Mouse (Mus musculus) gastrocnemius, adult 18-20 months (tissue): ENCODE measurements around the gene Runx2. TPM values are rescaled to one million over a fixed set of nuclear protein-coding genes. Genes with fewer than 3 reads are reported as not detected.

Experiments
- DNase-seq: peaks from one replicate; pipeline ENCODE4 v3.0.0; 2021; ENCODE audit warnings: low spot score
- total RNA-seq, 2 experiments: library from RNA; stranded (reverse); gene quantifications; 2 replicates each; pipeline ENCODE4 v1.2.3; 2021

The Runx2 gene
- total RNA-seq, 2 experiments from 2014 or later, result 0.37 to 0.76 TPM

DNA sequence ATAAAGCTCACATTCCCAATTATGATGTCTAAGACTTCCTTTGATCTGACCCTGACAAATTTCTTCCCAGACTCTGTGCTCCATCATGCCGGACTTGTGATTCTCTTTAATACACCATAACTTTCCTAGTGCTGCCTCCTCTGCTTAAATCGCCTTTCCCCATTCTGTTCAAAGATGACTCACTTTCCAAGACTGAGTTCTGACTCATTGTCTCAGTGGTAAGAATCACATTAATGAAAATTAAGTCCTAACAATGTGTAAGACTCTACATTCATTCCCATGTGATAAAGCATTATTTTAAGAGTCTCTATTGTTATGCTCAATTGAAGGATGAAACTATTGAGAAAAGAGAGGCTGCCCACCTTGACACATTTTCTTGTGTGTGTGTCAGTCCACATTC lies 43.7 kb downstream of the Runx2 start:
- DNase-seq, result no peak

DNA sequence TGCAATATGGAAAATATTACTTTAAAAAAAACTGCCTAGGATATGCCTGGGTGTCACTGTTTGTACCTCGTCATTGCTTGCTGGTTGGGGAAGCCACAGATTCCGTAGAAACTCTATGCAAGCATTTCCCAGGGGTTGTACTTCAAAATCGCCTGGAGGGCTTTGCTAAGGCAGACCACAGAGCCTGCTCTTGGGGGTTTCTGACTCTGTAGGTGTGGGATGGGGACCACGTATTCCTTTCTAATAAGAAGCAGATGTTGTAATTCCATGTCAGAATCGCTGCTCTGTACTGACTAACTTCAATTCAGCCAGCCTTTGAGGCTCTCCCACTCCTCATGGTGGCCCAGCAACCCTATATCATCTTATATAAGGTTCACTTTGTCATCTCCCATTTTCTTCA lies 46.1 kb downstream of the Runx2 start:
- no peak for DNase-seq

DNA sequence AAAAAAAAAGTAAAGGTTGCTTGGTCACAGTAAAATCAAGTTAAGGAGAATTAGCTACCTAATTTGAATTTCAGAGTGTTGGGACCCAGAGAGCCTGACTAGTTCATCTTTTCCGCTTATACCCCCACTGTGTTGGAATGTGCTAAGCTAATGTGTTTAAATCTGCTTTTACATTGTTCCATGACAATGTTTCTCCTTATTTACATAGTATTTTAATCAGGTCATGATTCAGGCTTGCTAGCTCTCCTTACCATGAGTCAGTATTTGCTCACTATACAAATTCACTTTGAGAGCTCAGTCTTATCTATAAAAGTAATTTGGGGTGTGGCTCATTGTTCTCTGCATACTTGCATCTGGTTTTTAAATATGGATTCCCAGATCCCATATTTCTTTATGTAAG lies 47.2 kb downstream of the Runx2 start:
- DNase-seq, result no peak

DNA sequence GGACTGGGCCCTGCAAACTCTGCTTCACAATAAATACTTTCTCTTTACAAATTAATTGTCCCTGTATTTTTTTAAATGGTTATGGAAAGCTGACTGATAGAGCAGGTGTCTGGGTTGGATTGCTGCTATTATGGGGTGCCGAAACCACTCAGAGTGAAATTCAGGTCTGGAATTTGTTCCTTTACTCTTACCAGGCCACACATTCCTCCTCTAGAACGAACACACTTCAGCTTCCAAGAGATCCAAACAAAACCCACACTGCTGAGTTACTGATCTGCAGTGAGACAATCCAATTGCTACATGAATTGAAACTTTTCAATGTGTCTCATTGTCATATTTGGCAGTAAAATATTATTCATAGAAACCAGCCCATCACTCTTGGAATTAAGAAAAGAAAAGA lies 47.6 kb downstream of the Runx2 start:
- DNase-seq, result no peak

DNA sequence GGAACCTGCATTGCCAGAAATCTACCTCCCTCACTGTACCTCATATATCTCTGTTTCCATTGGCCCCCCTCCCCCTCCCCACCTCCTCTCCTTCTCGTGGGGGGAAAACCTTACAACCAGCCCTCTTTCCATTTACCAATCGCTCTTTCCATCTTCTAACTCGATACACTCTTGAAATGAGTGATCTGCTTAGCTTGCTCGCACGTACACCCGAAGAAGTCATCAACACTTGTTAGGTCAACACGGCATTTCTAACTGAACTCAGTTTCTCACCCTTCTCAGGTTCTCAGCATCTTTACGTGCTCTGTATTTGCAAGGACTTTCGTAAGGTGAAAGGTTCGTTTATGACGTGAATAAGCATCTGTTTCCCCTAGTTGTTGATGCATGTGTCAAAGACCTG lies 48.3 kb downstream of the Runx2 start:
- no peak for DNase-seq

DNA sequence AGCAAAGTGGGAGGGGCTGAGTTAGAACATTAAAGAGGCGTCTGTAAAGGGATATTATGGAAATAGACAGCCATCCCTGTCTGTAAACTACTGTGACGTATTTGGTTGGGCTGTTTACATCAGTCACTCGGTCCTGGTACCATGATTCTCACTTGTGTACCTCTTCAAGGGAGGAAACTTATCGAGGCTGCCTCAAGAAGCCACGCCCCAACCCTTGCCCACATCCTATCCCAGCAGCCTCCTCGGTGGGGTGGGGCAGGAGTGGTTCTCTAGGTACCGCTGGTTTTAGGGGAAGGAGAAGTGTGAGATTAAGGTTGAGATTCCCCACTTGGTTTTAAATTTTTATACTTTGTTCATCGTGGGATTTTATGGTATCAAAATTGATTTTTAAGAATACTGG lies 69.2 kb downstream of the Runx2 start:
- DNase-seq, result no peak

DNA sequence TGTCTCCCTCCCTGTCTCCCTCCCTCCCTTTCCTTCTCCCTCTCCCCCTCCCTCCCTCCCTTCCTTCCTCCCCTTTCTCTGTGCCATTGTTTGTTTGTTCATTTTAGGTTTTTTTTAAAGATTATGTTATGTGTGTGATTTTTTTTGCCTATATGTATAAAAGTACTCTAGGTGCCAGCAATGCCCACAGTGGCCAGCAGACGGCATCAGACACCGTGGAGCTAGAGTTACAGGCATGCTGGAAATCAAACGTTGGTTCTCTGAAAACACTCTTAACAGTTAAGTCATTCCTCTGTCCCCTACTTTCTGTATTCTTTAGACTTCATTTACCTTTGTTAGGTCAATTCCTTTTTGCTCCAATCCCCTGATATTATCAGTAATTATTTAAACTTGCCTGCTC lies 70.8 kb downstream of the Runx2 start:
- no peak for DNase-seq

DNA sequence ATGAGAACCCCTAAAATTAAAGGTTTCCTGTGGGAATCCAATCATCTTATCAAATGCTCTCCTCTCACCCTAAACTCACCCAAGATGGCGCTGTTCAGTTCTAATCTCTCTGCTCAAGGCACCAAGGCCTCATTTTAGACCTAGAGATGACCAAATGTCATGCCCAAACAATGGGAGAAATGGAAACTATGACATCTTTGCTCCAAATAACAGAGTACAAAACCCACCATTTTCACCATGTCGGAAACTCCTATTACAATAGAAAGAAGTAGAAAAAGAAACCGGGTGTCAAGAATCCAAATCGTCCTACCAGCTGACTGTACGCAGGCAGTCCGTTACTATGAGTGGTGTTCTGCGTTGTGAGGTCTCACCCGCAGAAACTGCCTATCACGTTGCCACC lies 72.4 kb downstream of the Runx2 start:
- DNase-seq, result no peak

DNA sequence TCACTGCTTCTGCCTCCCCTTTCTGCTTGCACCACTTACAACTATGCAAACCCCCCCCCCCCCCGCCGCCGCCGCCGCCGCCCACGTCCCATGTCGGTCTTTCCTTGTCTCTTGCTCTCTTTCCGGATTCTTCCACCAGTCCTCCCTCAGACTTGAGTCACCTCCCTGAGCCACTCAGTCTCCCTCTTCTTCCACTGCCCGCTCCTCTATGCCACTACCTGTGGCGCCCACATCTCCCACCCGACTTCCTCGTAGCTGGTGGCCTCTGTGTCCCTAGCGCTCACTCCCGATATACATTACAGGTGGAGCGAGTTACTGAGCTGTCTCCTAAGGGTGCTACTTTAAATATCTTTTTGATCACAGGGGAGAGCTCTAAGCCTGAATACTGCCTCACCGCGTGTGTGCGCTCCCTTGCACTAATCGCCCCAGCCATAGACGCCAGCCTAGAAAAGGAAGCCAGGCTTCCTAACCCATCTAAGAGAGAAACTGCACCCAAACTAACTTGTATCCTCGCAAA lies 76.4 kb downstream of the Runx2 start:
- DNase-seq, result no peak

DNA sequence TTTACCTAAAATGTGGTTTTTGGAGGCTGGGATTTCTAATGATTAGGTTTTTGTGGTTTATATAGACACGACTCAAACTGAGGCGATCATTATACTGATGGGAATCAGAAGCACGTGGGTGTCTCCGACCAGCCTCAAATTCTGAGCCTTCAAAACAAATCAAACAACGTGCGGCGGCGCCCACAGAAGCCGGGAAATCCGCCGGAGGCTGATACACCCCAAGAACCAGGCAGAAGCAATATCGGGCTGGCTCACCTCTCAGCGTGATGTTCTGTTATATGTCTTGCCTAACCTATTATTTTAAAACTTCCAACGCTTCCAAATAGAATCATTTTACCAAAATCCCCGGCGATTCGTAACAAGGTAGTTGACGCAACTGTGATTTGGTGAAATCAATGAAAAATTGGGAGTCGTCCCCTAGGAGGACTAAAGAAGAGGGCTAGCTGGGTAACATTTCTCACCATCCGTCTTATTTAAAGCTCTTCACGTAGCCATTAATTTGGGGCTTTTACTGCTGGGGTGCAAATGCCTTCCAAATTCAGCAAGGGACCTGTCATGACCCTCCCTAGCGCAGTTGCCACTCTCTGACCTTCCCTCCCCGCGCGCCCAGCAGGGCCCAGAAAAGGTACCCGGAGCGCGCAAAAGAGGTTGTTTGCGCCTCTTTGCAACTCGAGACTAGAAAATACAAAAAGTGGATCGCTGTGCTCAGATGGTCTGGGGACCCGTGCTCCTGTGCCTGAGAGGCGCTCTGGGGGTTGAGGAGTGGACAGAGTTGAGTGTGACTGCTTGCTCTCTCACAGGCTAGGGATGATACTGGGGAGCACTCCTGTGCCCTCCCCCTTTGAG lies 77.1 kb downstream of the Runx2 start:
- DNase-seq, result no peak

DNA sequence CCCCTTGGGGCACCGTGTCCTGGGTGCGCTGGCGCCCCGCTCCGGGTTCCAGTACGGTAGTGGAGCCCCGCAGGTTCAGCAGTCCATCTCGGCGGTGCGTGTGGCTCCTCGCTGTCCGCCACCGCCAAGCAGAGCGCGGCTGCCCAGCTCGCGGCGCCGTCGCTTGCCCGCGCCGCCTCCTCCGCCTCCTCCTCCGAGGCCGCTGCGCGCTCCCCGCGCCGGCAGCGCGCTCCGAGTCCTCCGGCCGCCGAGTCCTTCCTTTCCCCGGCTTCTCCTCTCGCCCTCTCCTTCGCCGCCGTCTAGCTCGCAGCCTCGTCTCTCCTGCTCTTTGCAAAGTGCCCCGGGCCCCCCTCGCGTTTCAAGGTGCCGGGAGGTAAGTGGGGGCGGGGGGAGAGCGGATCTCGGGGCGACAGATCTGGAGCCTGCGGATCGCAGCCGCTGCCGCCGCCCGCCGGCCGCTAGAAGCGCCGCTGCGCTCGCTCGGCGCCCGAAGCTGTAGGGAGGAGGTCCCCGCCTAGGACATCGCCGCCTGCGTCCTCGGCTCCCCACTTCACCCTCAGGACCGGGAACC lies 78.5 kb downstream of the Runx2 start:
- peak; percentile 64 for DNase-seq

DNA sequence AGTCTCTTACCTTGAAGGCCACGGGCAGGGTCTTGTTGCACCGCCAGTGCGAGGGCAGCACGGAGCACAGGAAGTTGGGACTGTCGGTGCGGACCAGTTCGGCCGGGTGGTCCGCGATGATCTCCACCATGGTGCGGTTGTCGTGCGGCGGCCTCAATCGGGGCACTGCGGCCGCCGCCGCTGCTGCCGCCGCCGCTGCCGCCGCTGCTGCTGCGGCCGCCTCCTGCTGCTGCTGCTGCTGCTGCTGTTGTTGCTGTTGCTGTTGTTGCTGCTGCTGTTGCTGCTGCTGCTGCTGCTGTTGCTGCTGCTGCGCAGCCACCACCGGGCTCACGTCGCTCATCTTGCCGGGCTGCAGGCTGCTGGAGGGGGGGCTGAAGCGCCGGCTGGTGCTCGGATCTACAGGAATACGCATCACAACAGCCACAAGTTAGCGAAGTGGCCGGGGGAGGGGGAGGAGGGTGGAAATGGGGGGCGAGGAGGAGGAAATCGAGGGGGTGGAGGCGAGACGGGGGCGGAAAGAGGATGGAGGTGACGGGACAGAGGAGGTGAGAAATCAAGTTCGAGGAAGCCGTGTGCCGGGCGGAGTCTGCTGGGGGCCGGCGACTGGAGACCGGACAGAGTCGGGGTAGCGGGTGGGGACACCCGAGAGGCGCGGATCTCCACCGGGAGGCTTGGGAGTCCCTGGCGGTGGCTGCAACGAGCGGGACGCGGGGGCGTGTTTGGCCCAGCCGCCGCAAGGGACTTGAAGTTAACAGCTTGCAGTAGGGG lies 79.2 kb downstream of the Runx2 start:
- DNase-seq, result peak; percentile 30

DNA sequence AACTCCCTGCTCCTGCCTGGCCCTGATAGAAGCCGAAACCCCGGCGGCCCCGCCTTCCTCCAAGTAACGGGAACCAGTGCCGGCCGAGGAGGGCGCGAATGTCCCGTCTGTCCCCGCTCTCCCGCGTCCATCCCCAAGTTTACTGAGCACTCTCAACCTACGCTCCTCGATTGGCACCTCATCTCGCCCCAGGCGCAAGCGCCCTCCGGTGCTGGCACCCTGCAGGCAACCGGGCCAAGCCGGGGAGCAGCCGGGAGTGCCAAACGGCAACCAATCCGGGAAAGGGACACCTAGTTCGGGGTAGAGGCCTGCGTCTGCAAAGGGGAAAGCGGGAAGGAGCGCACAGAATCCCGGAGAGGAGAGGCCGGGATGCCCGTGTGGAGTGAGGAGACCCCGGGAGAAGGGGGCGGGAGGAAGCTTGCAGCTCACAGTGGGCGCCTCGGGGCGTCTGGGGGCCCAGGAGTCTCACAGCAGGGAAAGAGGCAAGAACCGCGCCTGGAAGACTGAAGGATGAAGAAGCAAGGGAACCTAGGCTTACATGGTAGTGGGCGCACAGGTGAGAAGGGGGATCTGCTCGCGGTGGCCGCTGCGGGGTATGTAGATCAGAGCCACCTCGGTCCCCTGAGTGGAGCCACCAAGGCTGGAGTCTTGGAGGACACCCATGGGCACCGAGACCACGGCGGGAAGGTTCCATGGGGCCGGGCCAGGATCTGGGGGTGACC lies 79.9 kb downstream of the Runx2 start:
- DNase-seq, result peak; percentile 39

DNA sequence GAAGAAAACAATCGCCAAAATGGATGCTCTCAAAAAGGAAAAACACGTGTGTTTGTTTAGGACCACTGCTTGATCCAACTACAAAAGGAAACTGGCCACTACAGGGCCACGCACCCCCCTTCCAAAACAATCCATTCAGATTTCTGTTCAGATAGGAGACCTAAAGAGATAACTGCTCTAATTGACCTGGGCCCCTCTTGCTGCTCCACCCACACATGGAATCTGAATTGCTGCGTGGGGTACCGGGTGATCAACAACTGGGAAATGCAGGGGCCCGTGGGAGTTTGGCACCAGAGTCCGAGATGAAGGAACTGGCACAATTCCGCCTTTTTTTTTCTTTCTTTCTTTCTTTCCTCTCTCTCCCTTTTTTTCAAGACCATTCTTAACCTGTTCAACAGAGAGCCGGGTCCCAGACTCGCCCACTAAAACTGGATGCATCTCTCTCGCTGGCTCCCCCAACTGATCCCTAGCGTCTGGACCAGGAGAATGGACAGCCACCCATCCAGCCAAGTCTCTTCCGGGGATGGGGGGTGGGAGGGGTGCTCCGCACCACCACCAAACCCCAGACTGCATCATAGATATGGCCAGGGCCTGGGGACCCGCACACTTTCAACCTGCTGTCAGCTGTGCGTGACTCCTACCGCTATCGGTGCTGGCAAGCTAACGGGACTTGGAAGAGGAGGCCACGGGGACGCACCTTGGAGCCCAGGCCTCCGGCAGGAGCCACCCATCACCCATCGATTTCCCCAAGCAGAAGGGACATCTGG lies 80.9 kb downstream of the Runx2 start:
- DNase-seq, result no peak

DNA sequence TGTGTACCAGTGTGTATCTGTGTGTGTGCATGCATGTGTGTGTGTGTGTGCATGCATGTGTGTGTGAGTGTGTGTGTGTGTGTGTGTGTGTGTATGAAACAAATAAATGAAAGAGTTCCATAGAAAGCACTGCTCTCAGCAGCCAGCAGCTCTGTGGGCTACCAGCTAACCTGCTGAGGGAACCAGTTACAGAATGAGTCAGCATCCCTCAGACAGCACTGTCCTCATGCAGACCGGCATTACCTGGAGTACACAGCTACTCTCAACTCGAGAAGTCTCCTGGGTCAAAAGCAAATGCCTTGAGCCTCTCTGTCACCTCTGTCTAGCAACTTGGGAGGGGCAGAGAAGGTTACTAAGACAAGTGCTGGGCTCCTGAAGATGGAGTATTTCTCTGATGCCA lies 86.1 kb downstream of the Runx2 start:
- DNase-seq, result no peak

DNA sequence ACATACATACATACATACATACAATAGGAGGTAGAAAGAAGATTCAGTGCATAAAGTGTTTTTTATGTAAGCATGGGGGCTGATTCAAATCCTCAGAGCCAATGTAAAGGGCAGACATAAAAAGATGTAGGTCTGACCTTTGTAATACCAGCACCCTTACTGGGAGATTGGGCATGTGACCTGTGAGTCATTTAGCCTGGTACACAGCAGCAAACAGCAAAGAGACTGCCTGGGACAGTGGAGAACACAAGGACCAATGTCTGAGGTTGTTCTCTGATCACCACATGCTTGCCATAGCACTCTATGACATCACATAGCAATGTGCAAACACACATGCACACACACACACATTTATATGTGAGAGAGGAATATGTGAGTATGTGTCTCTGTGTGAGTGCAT lies 86.9 kb downstream of the Runx2 start:
- DNase-seq, result no peak

DNA sequence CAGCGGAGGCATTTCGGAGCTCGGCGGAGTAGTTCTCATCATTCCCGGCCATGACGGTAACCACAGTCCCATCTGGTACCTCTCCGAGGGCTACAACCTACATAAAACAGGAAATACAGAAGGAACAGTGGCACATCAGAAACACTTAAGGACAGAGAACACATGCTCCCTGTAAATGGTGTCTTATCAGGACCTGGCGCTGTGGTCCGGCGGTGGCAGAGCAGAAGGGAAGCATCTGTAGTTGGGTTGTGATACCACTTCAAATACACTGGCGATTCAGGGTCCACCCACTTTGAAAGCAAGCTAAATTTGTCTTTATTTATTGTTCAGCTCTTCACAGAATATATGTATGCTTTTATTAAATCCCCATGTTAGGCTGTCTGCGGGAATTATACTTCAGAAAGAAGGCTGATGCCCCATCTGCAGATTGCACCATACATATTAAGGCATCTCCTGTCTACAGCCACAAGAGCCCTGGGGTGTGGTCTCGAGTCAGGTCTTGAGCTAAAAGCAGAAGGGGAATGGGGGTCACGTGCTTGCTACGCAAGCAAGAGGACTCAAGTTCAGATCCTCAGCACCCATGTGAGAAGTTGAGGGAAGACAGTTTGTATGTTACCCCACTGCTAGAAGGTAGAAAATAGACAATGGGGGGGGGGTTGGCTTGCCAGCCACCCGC lies 89.7 kb downstream of the Runx2 start:
- no peak for DNase-seq

DNA sequence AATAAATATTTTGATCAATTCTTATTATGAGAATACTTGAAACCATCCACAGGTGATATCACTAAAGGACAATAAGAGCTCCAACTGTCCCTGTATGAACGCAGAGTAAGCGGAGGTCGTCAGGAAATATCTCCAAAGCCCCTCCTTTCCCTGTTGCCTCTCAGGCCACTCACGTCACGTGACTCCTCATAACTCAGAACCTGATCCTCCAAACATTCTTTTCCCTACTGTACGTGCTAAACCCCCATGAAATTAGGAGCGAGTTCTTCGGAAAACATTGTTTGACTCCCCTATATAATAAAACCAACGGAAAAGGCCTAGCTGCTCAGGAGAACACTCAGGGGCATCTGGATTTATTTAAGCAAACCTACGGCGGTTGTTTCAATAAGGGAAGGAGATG lies 90.3 kb downstream of the Runx2 start:
- DNase-seq, result no peak

DNA sequence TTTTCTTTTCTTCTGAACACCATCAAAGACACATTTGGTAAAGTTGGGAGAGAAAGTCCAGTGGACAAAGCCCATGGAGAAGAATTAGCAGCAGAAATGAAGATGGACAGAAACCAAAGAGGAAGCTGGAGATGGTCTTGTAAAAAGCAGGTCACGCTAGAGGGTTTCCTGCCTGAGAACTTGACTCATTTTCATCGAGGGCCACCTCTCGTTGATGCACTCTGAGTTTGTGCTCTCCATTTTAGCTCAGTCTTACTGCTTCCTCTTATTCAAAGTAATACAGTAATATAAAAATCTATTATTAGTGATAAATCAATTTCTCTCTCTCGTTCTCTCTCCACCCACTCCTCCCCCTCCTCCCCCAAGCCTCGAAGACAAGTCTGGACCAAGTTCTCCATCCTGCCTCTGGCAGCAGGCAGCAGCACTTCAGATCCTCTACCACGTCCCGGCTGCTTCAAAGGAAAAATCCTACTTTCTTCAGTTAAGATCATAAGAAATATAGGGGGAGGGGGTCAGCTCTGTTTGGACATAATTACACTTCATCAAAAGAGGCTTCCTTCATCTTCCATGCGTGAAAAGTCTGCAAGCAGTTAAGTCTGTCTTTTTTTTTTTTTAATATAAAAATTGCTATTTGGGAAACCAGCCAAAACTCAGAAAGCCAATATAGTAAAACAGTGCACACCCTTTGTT lies 92.3 kb downstream of the Runx2 start:
- DNase-seq, result no peak

DNA sequence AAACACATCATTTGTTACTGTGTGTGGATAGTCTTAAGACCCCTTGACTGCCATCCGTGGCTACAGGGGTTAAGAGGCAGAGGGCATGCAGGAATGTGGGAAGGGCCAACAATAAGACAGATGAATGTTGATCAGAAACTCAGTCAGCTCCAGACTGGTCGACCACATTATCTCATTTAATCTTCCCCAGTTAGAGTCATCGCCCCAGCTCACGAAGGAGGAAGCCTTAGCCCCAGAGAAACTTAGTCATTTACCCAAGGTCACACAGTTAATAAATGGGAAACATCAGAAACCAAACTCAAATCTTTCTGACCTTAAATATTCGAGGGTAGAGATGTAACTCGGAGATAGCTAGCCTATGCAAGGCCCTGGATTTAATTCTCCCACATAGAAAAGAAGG lies 96.0 kb downstream of the Runx2 start:
- no peak for DNase-seq
